Mouse (Mus musculus) stomach, postnatal 0 days (tissue): Measurements from ENCODE around the gene Fshr.

ENCODE experiments used
- CTCF ChIP-seq: IDR thresholded peaks from 2 replicates; pipeline ENCODE4 v1.5.1; 2016; ENCODE audit warnings: antibody characterized with exemption, low read depth, mild to moderate bottlenecking, moderate library complexity
- EP300 ChIP-seq: optimal IDR thresholded peaks from 2 replicates; pipeline ENCODE3; 2016; ENCODE audit warnings: antibody characterized with exemption

DNA sequence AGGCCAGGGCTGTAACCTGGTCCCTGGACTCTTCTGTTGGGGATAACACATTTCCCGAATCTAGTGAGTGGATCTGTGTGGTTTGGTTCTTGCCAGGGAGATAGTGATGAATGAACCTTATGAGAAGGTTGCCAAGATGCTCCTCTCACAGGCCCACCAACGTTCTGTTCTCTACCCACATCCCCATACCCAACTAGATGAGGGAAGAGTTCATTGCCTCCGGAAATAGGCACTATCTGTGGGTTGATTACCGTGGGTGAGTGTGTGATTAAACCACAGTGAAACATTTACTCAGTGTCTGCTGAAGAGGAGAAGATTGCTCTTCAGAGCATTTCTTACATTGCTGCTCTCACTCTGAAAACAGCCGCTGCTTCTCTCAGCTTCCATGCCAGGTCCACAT is 163.8 kb downstream of the Fshr start:
- TF ChIP-seq CTCF, result no peak
- TF ChIP-seq EP300, result no peak
